Mouse (Mus musculus) fibroblast of lung, adult 2 months (primary cell): Measurements from ENCODE around the gene Fut7.
"Not testable (repeated sequence)": the region's sequence is repeated elsewhere in the genome, so short reads cannot be mapped to it uniquely, and the experiment has no call there.

Experiments used
- DNase-seq: peaks from one replicate; pipeline ENCODE4 v3.0.0-alpha.2; 2011; ENCODE audit warnings: low read depth

Fut7 gene

DNA sequence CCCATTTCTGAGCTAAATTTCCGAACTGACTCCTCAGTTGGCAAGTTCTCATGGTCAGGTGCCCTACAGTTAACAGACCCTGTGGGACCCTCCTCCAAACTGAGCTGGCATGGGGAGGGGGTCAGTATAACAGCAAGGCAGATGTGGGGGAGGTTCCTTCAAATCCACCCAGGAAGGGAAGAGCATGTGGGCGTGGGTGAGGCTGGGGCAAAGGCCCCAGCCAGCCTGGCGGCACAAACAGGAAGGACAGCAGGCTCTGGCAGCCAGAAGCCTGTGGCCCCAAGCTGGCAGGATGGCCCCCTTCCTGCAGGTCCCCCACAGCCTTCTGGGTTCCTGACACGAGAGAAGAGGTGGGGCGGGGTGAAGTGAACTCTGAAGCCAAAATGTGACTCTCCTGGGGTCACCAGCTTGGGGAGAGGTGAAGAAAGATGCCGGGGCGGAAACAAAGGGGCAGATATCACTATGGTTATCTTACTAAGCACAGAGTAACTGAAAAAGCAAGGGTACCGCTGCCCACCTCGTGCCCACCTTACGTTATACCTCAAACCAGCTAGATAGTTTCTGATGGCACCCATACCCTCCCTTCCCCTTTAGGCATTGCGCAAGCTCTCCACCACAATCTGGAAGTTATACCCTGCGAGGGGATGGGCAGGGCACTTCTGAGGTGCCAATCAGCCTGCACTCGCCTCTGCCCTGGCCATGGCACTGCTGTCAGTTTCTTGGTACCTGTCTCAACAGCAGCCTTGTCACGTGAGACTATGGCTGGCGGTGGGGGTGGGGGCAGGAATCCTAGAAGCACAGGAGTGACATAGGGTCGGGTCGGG lies at the start of gene Fut7:
Gene Fut7 (plus strand): TSS at position 681 of the 824 bp plus-strand sequence.
- DNase-seq: no peak

GRCm38 (mm10) chr2:25373431-25373830 lies 49.6 kb upstream of the Fut7 start:
- DNase-seq: no peak

- no peak for DNase-seq
Measured at GRCm38 (mm10) chr2:25376589-25376988, 46.5 kb upstream of the Fut7 start.

GRCm38 (mm10) chr2:25384492-25384891 lies 38.6 kb upstream of the Fut7 start:
- no peak for DNase-seq

DNA sequence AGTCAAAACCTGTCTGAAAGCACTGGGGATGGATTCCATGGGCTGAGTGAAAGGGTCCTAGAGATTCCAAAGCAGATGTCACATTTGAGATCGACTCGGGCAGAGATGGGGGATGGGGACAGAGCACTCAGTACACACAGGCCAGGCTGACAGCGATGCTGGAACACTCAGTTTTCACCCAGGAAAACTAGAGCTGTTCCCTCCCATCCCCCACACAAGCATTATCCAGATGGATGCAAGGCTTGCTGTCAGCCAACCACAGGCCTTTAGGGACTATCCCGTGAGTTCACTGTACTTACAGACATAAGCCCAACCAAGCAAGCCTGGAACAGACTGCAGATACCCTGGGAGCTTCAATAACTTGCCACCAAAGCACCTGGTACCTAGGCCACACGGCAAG lies 31.8 kb upstream of the Fut7 start:
- no peak for DNase-seq

- peak; percentile 59 for DNase-seq
Measured at GRCm38 (mm10) chr2:25394281-25395221, 28.5 kb upstream of the Fut7 start.

DNA sequence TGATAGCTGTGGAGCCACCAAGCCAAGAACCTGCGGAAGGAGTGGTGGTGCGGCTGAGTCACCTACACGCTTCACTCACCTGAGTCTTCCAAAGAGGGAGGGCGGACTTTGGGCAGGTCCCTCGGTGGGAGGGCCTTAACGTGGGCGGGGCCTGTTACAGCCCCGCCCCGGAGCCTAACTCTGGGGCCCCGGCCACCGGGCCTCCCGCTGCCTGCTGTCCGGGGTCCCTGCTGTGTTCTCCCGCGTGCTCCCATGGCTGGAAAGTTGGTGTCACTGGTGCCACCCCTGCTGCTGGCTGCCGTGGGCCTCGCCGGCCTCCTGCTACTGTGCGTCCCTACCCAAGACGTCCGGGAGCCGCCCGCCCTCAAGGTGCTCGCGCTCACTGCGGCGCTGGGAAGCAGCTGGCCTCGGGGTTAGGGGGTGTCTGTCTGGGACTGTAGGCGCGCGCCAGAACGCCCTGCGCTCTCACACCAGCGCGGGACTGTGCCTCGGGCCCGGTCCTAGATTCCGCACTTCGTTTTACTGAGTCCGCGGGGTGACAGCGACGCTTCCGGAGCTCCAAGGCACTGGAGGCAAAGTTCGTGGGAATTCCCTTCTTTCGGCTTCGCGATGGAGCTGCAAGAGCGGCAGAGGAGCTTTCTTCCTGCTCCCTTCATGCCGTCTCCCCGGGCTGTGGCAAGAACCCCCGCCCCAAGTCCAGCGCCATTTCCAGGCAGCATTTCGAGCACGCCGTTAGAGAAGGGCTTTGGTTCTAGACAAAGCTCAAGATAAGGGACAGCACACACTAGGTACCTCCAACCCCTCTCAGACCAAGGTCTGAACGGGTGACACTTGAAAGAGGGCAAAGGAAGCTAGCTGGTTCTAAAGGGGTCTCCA lies 27.1 kb upstream of the Fut7 start, which contains the start of gene Entpd2:
Gene Entpd2 (plus strand): TSS at position 154 of the 876 bp plus-strand sequence.
- DNase-seq: no peak

DNA sequence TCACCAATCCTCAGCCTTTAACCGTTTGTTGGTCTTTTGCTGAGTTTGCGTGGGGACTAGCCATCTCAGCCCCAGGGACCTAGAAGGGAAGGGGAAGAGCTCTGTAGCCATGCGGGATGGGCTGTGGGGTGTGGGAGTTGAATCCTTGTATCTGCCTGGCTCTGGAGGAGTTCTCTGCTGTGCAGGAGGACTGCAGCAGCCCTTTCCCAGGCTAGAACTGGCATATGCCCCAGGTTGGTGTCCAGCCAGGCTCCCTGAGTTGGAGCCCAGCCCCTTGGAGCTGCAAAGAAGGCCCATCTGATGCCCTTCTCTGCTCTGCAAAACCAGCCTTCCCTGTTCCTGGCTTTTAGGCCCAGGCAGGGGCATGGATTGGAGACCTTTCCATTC lies 26.5 kb upstream of the Fut7 start:
- no peak for DNase-seq

DNA sequence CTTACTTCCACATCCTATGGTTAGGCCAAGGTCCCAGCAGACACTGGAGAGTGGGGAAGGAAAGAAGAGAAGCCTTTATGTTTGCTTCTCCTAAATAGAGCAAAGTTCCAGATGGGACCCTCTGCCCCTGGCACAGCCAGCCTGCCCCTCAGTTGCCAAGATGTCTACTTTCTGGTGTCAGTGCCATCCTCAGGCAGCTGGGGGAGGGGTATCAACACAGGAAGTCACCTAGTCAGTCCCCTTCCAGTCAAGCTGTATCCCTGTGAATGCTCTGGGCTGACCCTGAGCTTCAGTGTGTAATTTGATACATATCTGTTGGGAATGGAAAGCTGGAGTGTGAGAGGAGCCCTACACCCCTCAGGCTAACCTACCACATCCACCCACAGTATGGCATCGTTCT lies 26.1 kb upstream of the Fut7 start:
- DNase-seq: no peak

DNA sequence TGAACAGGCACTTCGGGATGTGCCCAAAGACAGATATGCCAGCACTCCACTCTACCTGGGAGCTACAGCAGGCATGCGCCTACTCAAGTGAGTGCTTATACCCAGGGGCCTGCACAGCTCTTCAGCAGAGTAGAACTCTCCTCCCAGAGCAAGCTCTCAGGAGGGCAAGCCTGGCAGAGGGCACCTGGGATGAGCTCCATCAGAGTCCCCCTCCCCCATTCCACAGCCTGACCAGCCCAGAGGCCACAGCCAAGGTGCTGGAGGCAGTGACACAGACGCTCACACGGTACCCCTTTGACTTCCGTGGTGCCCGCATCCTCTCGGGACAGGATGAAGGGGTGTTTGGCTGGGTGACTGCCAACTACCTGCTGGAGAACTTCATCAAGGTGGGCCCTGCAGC lies 25.0 kb upstream of the Fut7 start:
- no peak for DNase-seq

- DNase-seq: no peak
Measured at GRCm38 (mm10) chr2:25399051-25399450, 24.0 kb upstream of the Fut7 start, which contains the start of gene Npdc1. Gene Npdc1 (plus strand): TSS chr2:25399351.

DNA sequence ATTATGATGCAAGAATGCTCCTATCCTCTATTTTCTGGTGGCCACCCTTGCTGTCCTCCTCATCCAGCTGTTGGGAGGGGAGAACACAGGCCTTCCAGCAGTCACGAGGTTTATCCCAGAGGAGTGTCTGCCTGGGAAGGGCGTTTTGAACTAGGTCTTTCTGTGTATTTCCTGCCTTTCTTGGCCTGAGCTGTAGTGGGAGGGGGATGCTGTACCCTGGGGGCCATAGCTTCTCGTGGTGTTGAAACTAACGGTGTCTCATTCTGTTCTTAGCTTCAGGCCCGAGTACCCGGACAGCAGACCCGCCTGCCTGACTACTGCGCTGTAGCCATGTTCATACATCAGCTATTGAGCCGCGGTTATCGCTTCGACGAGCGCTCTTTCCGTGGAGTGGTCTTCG lies 22.8 kb upstream of the Fut7 start:
- no peak for DNase-seq

DNA sequence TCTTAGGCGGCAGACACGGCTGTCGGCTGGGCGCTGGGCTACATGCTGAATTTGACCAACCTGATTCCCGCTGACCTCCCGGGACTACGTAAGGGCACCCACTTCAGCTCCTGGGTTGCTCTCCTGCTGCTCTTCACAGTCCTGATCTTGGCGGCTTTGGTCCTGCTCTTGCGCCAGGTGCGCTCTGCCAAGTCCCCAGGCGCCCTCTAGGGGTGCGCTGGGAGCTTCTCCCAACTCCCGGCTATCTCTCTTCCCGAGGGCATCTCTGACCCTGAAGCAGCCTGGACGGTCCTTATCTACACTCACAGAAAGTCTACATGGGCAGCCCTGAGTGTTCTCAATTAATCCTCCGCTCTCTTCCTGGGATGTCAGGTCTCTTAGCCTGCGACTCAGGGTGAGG lies 22.3 kb upstream of the Fut7 start:
- no peak for DNase-seq

GRCm38 (mm10) chr2:25402377-25402971 lies 20.6 kb upstream of the Fut7 start:
- no peak for DNase-seq

DNA sequence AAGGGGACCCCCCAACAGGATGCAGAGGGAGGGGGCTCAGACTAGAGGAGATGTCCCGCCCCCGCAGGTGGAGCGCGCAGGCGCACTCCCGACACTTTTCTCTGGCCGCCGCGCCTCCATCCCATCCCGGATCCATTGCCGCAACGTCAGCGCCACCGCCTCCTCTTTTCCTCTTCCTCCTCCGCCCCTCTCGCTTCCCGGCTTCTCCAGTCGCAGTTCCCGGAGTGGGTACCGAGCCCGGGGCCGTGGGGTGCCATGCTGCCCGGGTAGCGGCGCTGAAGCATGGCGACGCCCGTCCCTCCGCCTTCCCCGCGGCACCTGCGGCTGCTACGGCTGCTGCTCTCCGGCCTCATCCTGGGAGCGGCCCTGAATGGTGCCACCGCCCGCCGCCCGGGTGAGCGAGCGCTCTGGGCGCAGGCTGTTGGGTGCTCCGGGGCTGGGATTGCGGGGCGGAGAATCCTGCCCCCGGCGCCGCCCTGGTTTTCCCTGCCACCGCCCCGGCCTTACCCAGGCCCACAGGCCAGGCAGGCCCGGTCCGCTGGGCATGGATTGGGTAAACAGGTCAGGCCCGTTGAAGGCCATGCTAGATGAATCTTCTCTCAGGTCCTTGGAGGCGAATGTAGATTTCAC lies 20.0 kb upstream of the Fut7 start:
- DNase-seq: no peak

- no peak for DNase-seq
Measured at GRCm38 (mm10) chr2:25403994-25404393, 19.1 kb upstream of the Fut7 start.

DNA sequence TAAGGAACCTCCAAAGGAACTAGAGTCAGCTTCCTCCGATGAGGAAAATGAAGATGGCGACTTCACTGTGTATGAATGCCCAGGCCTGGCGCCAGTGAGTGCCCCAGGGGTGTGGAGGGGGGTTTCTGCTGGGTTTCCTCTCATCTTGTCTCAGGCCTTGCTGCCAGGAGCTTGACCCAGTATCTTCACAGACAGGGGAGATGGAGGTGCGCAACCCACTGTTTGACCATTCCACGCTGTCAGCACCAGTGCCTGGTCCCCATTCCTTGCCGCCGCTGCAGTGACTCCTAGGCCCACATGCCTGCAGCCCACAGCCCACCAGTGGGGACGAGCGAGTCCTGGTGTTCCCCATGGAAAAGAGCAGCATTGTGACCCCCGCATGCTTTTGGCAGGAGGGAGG lies 14.2 kb upstream of the Fut7 start:
- DNase-seq: no peak

GRCm38 (mm10) chr2:25413436-25413835 lies 9.6 kb upstream of the Fut7 start:
- not testable (repeated sequence) for DNase-seq

- no peak for DNase-seq
Measured at GRCm38 (mm10) chr2:25417426-25417825, 5.6 kb upstream of the Fut7 start.

GRCm38 (mm10) chr2:25421896-25422295 lies 1.2 kb upstream of the Fut7 start:
- no peak for DNase-seq

DNA sequence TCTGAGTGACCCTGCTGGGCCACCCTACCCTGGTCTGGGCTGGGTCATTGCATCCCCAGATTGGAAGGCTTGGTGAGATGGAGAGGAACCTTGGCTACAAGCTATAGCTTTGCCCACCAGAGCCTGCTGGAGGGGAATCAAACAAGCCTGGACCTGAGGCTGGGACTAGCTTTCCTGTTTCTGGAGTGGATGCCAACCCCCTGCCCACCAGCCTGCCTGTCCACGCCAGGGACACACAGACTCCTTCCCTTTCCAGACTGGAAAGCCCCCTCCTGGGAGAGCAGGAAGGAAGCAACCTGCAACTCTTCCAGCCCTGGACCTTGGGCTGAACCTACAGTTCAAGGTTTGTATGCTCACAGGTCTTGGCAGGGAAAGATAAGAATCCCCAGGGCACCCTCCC lies 559 bp downstream of the Fut7 start:
- no peak for DNase-seq
